Mouse (Mus musculus) retina, postnatal 1 day (tissue): ENCODE data around the gene Acyp1.

ENCODE experiments used
- DNase-seq: peaks from one replicate; pipeline ENCODE4 v3.0.0-alpha.2; 2012

The Acyp1 gene

GRCm38 (mm10) chr12:85227876-85228599 lies 60.2 kb downstream of the Acyp1 start:
- no peak for DNase-seq

- DNase-seq, result no peak
Measured at GRCm38 (mm10) chr12:85227227-85227626, 61.0 kb downstream of the Acyp1 start.
